8 mouse cellular contexts compared by ENCODE assay signal in the genomic region with DNA sequence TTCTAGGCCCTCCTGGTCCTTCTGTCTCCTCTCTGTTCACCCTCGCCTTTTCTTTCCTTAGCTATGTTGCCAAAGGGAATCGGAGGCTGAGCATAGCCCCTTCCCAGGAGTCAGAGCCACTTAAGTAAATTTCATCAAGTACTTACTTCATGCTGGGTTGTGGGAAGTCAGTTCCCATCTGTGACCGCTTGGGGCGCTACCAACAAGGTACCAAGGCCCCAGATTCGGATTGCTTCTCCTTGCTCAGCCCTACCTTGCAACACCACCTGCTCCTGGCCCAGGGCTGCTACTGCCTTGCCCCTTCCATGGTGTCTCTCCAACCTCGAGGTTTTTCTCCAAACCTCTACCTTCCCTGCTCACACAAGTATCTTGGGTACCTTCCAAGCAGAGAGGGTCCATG. TPM values are rescaled to one million over a fixed set of nuclear protein-coding genes. Genes with fewer than 3 reads are reported as not detected.
DNase-seq lines count a peak whose midpoint lies in the region; ATAC-seq and TF ChIP-seq lines count a peak whose summit lies in the region.

No protein-coding gene starts in this region.

- TF ChIP-seq POLR2A in bone marrow, adult 2 months (IDR thresholded peaks at IDR 0.05; ENCODE audit: borderline replicate concordance, control insufficient read depth, low read depth, low read length): no peak

- DNase-seq in cerebellum, postnatal 36 days: peak; percentile 20 to 25
- no peak for DNase-seq in cerebellum, adult 11 months
- peak; percentile 52 for DNase-seq in 416B (ENCODE audit: low read depth)
- peak; percentile 47 for DNase-seq in lung, postnatal 14 days
- DNase-seq in thymus, postnatal 36 days: peak; percentile 41 to 43
- DNase-seq in frontal cortex, postnatal 25 days (ENCODE audit: low spot score in 2 of 2): no peak

- ATAC-seq in midbrain, embryonic 13.5 days: no peak

- 41% methylated on average over 6 of the region's 6 CpGs for WGBS in bone marrow, adult 2 months
- 47% methylated on average over 6 of the region's 6 CpGs for WGBS in midbrain, embryonic 13.5 days

- peak; percentile 67 for TF ChIP-seq CTCF in bone marrow, adult 2 months (IDR thresholded peaks at IDR 0.05; ENCODE audit: control insufficient read depth, insufficient read depth, low read length)

- H3K36me3 ChIP-seq in midbrain, embryonic 13.5 days: no peaks in the 10 kb centered on the region

- no peak overlapping the region for H3K4me3 ChIP-seq in bone marrow, adult 2 months (replicated peaks; ENCODE audit: control insufficient read depth, low read depth, low read length)
- no peak overlapping the region for H3K4me3 ChIP-seq in midbrain, embryonic 13.5 days (replicated peaks)

- no peaks in the 10 kb centered on the region for H3K4me1 ChIP-seq in bone marrow, adult 2 months (ENCODE audit: control insufficient read depth, insufficient read depth, low read length)
- no peaks in the 10 kb centered on the region for H3K4me1 ChIP-seq in midbrain, embryonic 13.5 days (replicated peaks)

- no peaks in the 10 kb centered on the region for H3K27me3 ChIP-seq in midbrain, embryonic 13.5 days

- H3K27ac ChIP-seq in bone marrow, adult 2 months (ENCODE audit: control insufficient read depth, insufficient read depth, low read depth, low read length, poor library complexity): no peak overlapping the region
- H3K27ac ChIP-seq in midbrain, embryonic 13.5 days: no peak overlapping the region

- H3K4me2 ChIP-seq in midbrain, embryonic 13.5 days (replicated peaks): no peak overlapping the region

- H3K9ac ChIP-seq in midbrain, embryonic 13.5 days (replicated peaks): no peak overlapping the region

- no peaks in the 10 kb centered on the region for H3K9me3 ChIP-seq in midbrain, embryonic 13.5 days

RNA-seq across cellular contexts. Expression of a gene that starts 5.3 kb away (rescaled TPM):
- polyA plus RNA-seq in bone marrow, adult 2 months (2011; ENCODE audit: insufficient read depth, insufficient read length, low replicate concordance, missing spikeins): not detected in 2 replicates
- 6.8 and 9.6 TPM in 2 replicates for polyA plus RNA-seq in midbrain, embryonic 13.5 days (2015; fragmentation: Nextera tagmentation; extraction: Ambion mirVana)

RNA-seq across cellular contexts. Expression of a gene that starts 51.7 kb away (rescaled TPM):
- 47.2 and 80.4 TPM in 2 replicates for polyA plus RNA-seq in bone marrow, adult 2 months (2011; ENCODE audit: insufficient read depth, insufficient read length, low replicate concordance, missing spikeins)
- 1.9 and 2.5 TPM in 2 replicates for polyA plus RNA-seq in midbrain, embryonic 13.5 days (2015; fragmentation: Nextera tagmentation; extraction: Ambion mirVana)

RNA-seq across cellular contexts. Expression of a gene that starts 58.7 kb away (rescaled TPM):
- not detected in 2 replicates for polyA plus RNA-seq in bone marrow, adult 2 months (2011; ENCODE audit: insufficient read depth, insufficient read length, low replicate concordance, missing spikeins)
- not detected in 2 replicates for polyA plus RNA-seq in midbrain, embryonic 13.5 days (2015; fragmentation: Nextera tagmentation; extraction: Ambion mirVana)

Comparison
In these comparisons a context has a peak if more than half of its experiments do, and no peak if none do; other contexts are left out.
1. DNase-seq: peak in cerebellum, postnatal 36 days (2 of 2), 416B (single experiment), lung, postnatal 14 days (single experiment) and thymus, postnatal 36 days (2 of 2); none in cerebellum, adult 11 months (single experiment) and frontal cortex, postnatal 25 days (0 of 2).
2. RNA of a gene that starts 51.7 kb away (polyA plus RNA-seq): 47.2 to 80.4 TPM in bone marrow, adult 2 months; 1.9 to 2.5 TPM in midbrain, embryonic 13.5 days; every median in the first group is over 10 times any median in the second.